Mouse (Mus musculus) CH12.LX (cell line): ENCODE data around the gene Cwc27. TPM values are rescaled to one million over a fixed set of nuclear protein-coding genes. Genes with fewer than 3 reads are reported as not detected.

ENCODE experiments used
- DNase-seq: peaks from one replicate; pipeline ENCODE4 v3.0.0-alpha.2; 2013; ENCODE audit errors: extremely low read depth
- H3K27ac ChIP-seq: 2 replicates; pipeline ENCODE4 v1.5.1; 2012; ENCODE audit warnings: low read depth, mild to moderate bottlenecking, control low read depth, moderate library complexity; ENCODE audit not compliant: insufficient read depth
- H3K27me3 ChIP-seq: replicated peaks from 2 replicates; pipeline ENCODE3; 2012; ENCODE audit warnings: inconsistent platforms
- H3K36me3 ChIP-seq, 2 experiments: replicated peaks in 1 of 2; 2 replicates each; pipeline versions ENCODE3 to v1.6.1; 2012; ENCODE audit warnings: inconsistent platforms in 1 of 2, low read length in 1 of 2, mild to moderate bottlenecking in 1 of 2, mixed read lengths in 1 of 2, moderate library complexity in 1 of 2; ENCODE audit not compliant: control insufficient read depth in 1 of 2, insufficient read depth in 1 of 2
- H3K4me1 ChIP-seq, 2 experiments: 2 replicates each; pipeline ENCODE4 v1.6.1; 2012; ENCODE audit warnings: inconsistent platforms in 1 of 2, moderate library complexity in 1 of 2; ENCODE audit not compliant: insufficient read depth in 2 of 2, control insufficient read depth in 1 of 2
- H3K4me2 ChIP-seq: 2 replicates; pipeline ENCODE4 v1.6.1; 2012; ENCODE audit warnings: low read depth, mild to moderate bottlenecking, control low read depth; ENCODE audit not compliant: poor library complexity, insufficient read depth, severe bottlenecking
- H3K4me3 ChIP-seq, 3 experiments: fragments of 150-350 bp in 1 of 3; sonication (generic) in 1 of 3; replicated peaks in 1 of 3; 2 replicates each; pipeline versions ENCODE3 to v1.5.1; 2011 to 2012; ENCODE audit warnings: low read depth in 2 of 3, low read length in 2 of 3, mild to moderate bottlenecking in 2 of 3, moderate library complexity in 2 of 3, control low read depth in 1 of 3, improper control_type of control experiment in 1 of 3, inconsistent platforms in 1 of 3, mixed read lengths in 1 of 3; ENCODE audit not compliant: poor library complexity in 1 of 3
- H3K79me2 ChIP-seq: replicated peaks from 2 replicates; pipeline ENCODE4 v1.6.1; 2012; ENCODE audit warnings: mild to moderate bottlenecking, moderate library complexity; ENCODE audit not compliant: control insufficient read depth, poor library complexity, insufficient read depth, severe bottlenecking; ENCODE audit errors: extremely low read depth
- H3K9ac ChIP-seq: 2 replicates; pipeline ENCODE4 v1.6.1; 2012; ENCODE audit warnings: low read depth, mild to moderate bottlenecking, control low read depth, moderate library complexity; ENCODE audit not compliant: insufficient read depth
- H3K9me3 ChIP-seq: replicated peaks from 2 replicates; pipeline ENCODE3; 2012; ENCODE audit warnings: low read length, inconsistent platforms, mixed read lengths
- CHD2 ChIP-seq: IDR thresholded peaks from 2 replicates; pipeline ENCODE4 v1.6.1; 2011; ENCODE audit warnings: low read length, improper control_type of control experiment
- CTCF ChIP-seq, 2 experiments: IDR thresholded peaks in 1 of 2; conservative IDR thresholded peaks in 1 of 2; 2 replicates each; pipeline ENCODE4 v1.5.1; 2011 to 2012; ENCODE audit warnings: low read depth in 2 of 2, low read length in 2 of 2, improper control_type of control experiment in 1 of 2, inconsistent platforms in 1 of 2, mild to moderate bottlenecking in 1 of 2, moderate library complexity in 1 of 2
- ELF1 ChIP-seq: IDR thresholded peaks from 2 replicates; pipeline ENCODE4 v1.6.1; 2014; ENCODE audit warnings: low read depth, mild to moderate bottlenecking, inconsistent platforms, low read length, improper control_type of control experiment
- GABPA ChIP-seq: IDR thresholded peaks from 2 replicates; pipeline ENCODE4 v1.6.1; 2012; ENCODE audit warnings: low read depth, low read length, improper control_type of control experiment, inconsistent platforms; ENCODE audit not compliant: insufficient replicate concordance
- JUND ChIP-seq: conservative IDR thresholded peaks from 2 replicates; pipeline ENCODE4 v1.6.1; 2011; ENCODE audit warnings: low read depth, low read length, improper control_type of control experiment
- MAFK ChIP-seq: IDR thresholded peaks from 2 replicates; pipeline ENCODE4 v1.6.1; 2011; ENCODE audit warnings: low read length, improper control_type of control experiment; ENCODE audit not compliant: insufficient replicate concordance
- MXI1 ChIP-seq: IDR thresholded peaks from 2 replicates; pipeline ENCODE4 v1.6.1; 2011; ENCODE audit warnings: mild to moderate bottlenecking, low read depth, low read length, improper control_type of control experiment
- NELFE ChIP-seq: IDR thresholded peaks from 2 replicates; pipeline ENCODE4 v1.6.1; 2011; ENCODE audit warnings: low read depth, low read length, improper control_type of control experiment
- NRF1 ChIP-seq: IDR thresholded peaks from 2 replicates; pipeline ENCODE4 v1.6.1; 2014; ENCODE audit warnings: low read depth, mild to moderate bottlenecking, inconsistent platforms, low read length, improper control_type of control experiment, moderate library complexity
- RCOR1 ChIP-seq: conservative IDR thresholded peaks from 2 replicates; pipeline ENCODE4 v1.6.1; 2012; ENCODE audit warnings: low read depth, mild to moderate bottlenecking, inconsistent platforms, low read length, improper control_type of control experiment
- SMC3 ChIP-seq: IDR thresholded peaks from 2 replicates; pipeline ENCODE4 v1.6.1; 2011; ENCODE audit warnings: low read depth, low read length, improper control_type of control experiment
- TBP ChIP-seq: conservative IDR thresholded peaks from 2 replicates; pipeline ENCODE4 v1.6.1; 2011; ENCODE audit warnings: low read depth, low read length, improper control_type of control experiment
- TCF12 ChIP-seq: IDR thresholded peaks from 2 replicates; pipeline ENCODE4 v1.6.1; 2014; ENCODE audit warnings: low read depth, mild to moderate bottlenecking, inconsistent platforms, low read length, improper control_type of control experiment
- UBTF ChIP-seq: IDR thresholded peaks from 2 replicates; pipeline ENCODE4 v1.6.1; 2012; ENCODE audit warnings: low read depth, mild to moderate bottlenecking, inconsistent platforms, low read length, improper control_type of control experiment, moderate library complexity
- USF1 ChIP-seq: IDR thresholded peaks from 2 replicates; pipeline ENCODE4 v1.6.1; 2014; ENCODE audit warnings: low read depth, mild to moderate bottlenecking, inconsistent platforms, low read length, improper control_type of control experiment
- USF2 ChIP-seq: conservative IDR thresholded peaks from 2 replicates; pipeline ENCODE4 v1.6.1; 2011; ENCODE audit warnings: low read depth, low read length, improper control_type of control experiment
- dilution Hi-C: fragments of 300-500 bp; cut with MboI; formaldehyde crosslinking; loops from 2 replicates; pipeline ENCODE4 v1.14.3; 2020; ENCODE audit warnings: low sequenced_read_pairs; ENCODE audit not compliant: extremely low pct_unique_long_range_greater_than_20kb, extremely low pct_ligation_motif_present
- in situ Hi-C: fragments of 300-500 bp; cut with MboI; formaldehyde crosslinking; loops from 3 replicates; pipeline ENCODE4 v1.14.3; 2019; ENCODE audit warnings: low sequenced_read_pairs, low pct_ligation_motif_present, low pct_unique_long_range_greater_than_20kb, mixed read lengths
- polyA plus RNA-seq: library from polyadenylated mRNA; unstranded; fragments of >175 nt; gene quantifications from 2 replicates; pipeline ENCODE4 v1.2.1, GENCODE M21; 2012; ENCODE audit warnings: low read depth; ENCODE audit not compliant: insufficient read length
- total RNA-seq, 2 experiments: library from RNA; depleted of rRNA; stranded (reverse); fragments of 300-350 nt in 1 of 2; fragments of >200 nt in 1 of 2; gene quantifications; 2 replicates each; pipeline ENCODE4 v1.2.3; 2012 to 2014

Gene Cwc27
- total and polyA plus RNA-seq, 3 experiments, result 24.9 to 38.4 (median 26.0) TPM

DNA sequence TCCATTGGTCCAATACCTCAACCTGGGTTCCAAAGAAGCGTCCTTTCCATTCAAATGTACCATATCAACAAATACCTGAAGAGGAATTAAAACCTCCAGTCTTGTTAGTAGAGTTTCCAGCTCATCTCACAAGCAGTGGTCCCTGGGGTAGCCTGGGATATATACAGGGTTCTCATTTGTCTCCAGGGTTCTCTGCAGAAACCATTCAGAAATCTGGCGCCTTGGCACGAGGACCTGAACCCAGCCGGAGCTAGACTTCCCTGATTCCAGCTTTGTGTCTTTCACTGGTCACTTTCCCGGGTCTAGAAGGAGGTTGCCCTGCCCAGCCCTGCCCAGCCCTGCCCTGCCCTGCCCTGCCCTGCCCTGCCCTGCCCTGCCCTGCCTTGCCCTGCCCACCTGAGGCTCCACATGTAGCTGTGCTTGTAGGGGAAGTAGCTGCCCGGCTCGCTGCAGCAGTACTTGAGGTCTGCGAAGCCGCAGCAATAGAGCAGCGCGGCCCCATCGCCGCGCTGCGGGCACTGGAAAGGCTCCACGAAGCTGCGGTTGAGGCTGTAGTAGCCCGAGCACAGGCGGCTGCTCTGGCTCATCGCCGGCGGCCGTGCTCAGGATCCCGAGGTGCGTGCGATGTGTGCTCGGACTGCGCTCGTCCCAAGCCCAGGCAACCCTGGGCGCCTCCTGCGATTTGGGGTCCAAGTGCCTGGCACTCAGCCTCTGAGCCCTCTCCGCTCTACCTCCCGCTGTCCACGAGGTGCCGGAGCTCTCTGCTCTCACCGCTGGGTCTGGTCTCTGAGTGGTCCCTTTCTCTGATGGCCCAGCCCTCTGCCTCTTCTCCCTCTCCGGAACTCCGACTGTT, 46.4 kb upstream of the Cwc27 start, which contains the start of gene Shisal2b:
Gene Shisal2b, minus strand, starts transcription at position 767 of the 853 bp plus-strand sequence.
- peak; percentile 24 for DNase-seq
- Histone ChIP-seq H3K27ac (no peak within 1 kb of the TSS), H3K27me3 (peaks cover 4% of the 10 kb centered on the region), H3K4me2 (peak within 1 kb of the TSS; percentile 52), H3K4me3 (peak within 1 kb of the TSS; percentile 42 to 47 (median 46)), H3K36me3 (no peaks in the 10 kb centered on the region), H3K79me2 (no peaks in the 10 kb centered on the region), H3K4me1 (peaks cover 0 to 7% of the 10 kb centered on the region in 2 experiments; a peak in 2 of 4 replicates), H3K9me3 (no peaks in the 10 kb centered on the region), H3K9ac (no peak within 1 kb of the TSS)
- dilution Hi-C loops (no loop called here), in situ Hi-C loops (loop anchor here (10.0 kb wide), 1 partner anchor 51 kb away; no protein-coding TSS in a partner anchor)
- TF ChIP-seq SMC3 (no peak), USF2 (no peak), TBP (0 out of 2 replicates have a peak, but pooled peaks have one; percentile 36), UBTF (peak; percentile 92; the same call in 1 of the 2 replicates)

DNA sequence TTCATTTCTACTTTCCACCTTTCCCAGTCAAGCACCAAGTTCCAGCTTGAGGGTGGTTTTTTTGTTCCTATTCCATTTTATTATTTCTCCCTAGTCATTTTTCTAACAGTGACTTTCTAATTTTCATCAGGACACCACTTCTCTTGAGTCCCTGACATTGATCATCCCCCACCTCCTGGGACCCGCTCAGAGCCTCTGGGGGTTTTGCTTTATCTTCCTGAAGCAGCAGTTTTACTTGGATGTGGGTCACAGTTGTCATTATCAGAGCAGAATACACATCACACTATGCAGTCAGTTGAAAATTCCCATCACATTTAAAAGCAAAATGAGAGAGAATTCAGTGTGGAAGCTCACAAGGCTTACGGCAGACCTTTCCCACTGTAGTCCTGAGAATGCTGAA, 36.7 kb upstream of the Cwc27 start:
- no peaks in the 10 kb centered on the region for H3K9me3 ChIP-seq
- no peak for TF ChIP-seq USF1
- TF ChIP-seq RCOR1, result no peak
- no peak for TF ChIP-seq CHD2
- no peak for TF ChIP-seq CTCF (conservative IDR thresholded peaks at IDR 0.05 in 1 of 2, IDR thresholded peaks at IDR 0.05 in 1 of 2; ENCODE audit: low read depth in 2 of 2, low read length in 2 of 2)
- TF ChIP-seq, all 38 proteins: peak for 0
- dilution Hi-C loops (no loop called here), in situ Hi-C loops (no loop called here)
- H3K27ac ChIP-seq, result no peak overlapping the region
- H3K4me1 ChIP-seq, result no peaks in the 10 kb centered on the region
- no peaks in the 10 kb centered on the region for H3K79me2 ChIP-seq
- H3K27me3 ChIP-seq, result no peaks in the 10 kb centered on the region
- H3K9ac ChIP-seq, result no peak overlapping the region
- H3K36me3 ChIP-seq, result no peaks in the 10 kb centered on the region
- H3K4me2 ChIP-seq, result no peak overlapping the region
- no peak for DNase-seq
- H3K4me3 ChIP-seq, result no peak overlapping the region

DNA sequence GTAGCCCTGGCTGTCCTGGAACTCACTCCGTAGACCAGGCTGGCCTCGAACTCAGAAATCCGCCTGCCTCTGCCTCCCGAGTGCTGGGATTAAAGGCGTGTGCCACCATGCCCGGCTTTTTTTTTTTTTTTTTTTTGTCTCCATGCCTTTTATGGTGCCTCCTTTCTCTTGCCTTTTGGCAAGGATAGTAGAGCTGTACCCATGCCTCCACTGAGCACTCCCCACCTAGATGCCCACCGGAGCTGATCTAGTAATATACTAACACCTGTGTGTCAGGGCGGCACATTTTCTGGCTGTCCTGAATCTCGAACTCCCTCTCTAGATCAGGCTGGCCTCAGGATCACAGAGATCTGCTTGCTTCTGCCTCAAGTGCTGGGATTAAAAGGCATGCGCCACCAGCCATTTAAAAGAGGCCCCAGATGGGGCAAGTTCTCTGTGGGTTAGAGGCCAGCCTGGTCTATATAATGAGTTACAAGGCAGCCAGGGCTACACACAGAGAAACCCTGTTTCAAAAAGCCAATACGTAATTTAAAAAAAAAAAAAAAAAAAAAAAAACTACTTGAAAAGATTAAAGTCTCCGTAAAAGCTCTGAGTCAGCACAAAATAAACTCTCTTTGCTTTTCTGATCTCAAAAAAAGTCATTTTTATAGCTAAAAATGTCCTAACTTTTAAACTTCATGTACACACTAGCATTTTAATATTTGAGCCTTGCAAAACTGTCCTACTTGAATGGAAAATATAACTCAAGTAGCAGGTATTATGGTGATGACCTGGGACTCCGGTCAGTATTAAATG, 26.6 kb upstream of the Cwc27 start:
- Histone ChIP-seq H3K4me2 (no peak overlapping the region), H3K4me1 (peaks cover 0 to 4% of the 10 kb centered on the region in 2 experiments; a peak in 1 of 4 replicates), H3K9me3 (no peaks in the 10 kb centered on the region), H3K4me3 (no peak overlapping the region), H3K9ac (no peak overlapping the region), H3K36me3 (peaks cover 4 to 14% of the 10 kb centered on the region in 2 experiments), H3K79me2 (no peaks in the 10 kb centered on the region), H3K27ac (no peak overlapping the region), H3K27me3 (no peaks in the 10 kb centered on the region)
- dilution Hi-C loops (no loop called here), in situ Hi-C loops (no loop called here)
- DNase-seq, result no peak
- TF ChIP-seq NELFE (no peak), MXI1 (no peak), ELF1 (no peak), MAFK (peak; percentile 59; the same call in 1 of the 2 replicates), NRF1 (no peak), GABPA (no peak), JUND (no peak), TCF12 (no peak)
